Mouse (Mus musculus) spleen, adult 2 months (tissue): ENCODE results near the gene Cnnm3.

ENCODE experiments used
- CTCF ChIP-seq: fragments of 200-500 bp; IDR thresholded peaks from 2 replicates; pipeline ENCODE4 v1.5.1; 2011; ENCODE audit warnings: mild to moderate bottlenecking, inconsistent platforms; ENCODE audit not compliant: insufficient read depth, insufficient read length, insufficient replicate concordance; ENCODE audit errors: extremely low read depth
- POLR2A ChIP-seq: fragments of 200-500 bp; IDR thresholded peaks from 2 replicates; pipeline ENCODE4 v1.6.1; 2011; ENCODE audit warnings: low read depth, low read length, inconsistent platforms

DNA sequence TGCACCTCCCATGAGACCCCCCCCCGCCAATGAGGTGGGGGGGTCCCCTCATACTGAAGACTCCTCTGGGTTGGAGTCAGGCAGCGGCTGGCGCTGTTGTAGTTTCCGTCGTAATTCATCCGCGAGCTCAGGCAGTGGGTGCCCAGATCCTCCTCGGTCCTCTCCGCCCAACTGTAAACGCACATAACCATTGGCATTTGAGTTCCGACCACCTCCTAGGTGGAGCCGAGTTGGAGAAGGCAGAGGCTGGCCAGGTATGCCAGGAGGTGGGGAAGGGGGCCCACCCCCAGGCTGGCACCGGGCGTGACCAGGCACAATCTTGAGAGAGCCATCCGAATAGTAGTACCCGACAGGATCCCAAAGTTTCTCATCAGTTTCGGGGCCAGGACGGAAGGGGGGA, 37.8 kb downstream of the Cnnm3 start:
- no peak for TF ChIP-seq CTCF
- TF ChIP-seq POLR2A, result no peak
